Mouse (Mus musculus) retina, embryonic 14.5 days (tissue): Measurements from ENCODE around the gene Lipe.
"Not testable (repeated sequence)": the region's sequence is repeated elsewhere in the genome, so short reads cannot be mapped to it uniquely, and the experiment has no call there.

Experiments used
- DNase-seq: peaks from one replicate; pipeline ENCODE4 v3.0.0-alpha.2; 2015; ENCODE audit warnings: low spot score

Gene Lipe

GRCm38 (mm10) chr7:25398610-25399009 is at the start of gene Lipe:
TSS of gene Lipe (minus strand) at chr7:25398710.
- no peak for DNase-seq

- DNase-seq, result no peak
These were observed 42.3 kb upstream of the Lipe start for GRCm38 (mm10) chr7:25440816-25441153.

- DNase-seq, result no peak
These were observed 41.7 kb upstream of the Lipe start for GRCm38 (mm10) chr7:25439978-25440815.

DNA sequence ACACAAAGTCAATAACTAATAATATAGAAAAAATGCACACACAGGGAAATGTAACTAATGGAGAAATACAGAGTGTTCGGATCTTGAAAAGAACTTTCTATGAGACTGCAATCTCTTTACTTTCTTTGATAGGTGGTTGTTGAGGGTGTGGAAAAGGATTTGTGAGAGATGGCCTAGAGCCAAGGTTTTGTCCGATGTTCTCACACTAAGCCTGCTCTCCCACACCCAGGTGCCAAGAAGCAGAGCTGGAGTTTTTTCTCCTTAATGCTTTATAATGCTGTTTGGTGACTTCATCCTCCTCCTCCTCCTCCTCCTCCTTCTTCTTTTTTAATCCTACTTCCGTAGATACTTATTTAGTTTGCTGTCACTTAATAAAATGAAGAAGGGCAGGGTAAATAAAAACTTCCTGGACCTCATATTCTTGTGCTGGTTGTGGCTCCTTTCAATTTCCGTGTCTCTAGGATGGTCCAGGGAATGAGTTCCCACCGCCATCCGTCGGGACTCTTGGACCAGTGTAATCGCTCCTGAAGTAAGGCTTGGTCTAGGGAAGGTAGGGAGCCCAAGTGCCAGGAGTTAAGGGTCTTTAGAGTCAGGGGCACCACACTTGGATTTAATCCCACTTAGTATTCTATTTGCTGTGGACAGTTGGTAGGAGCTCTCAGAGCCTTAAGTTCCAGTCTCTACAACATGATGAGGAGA is 40.8 kb upstream of the Lipe start:
- no peak for DNase-seq

GRCm38 (mm10) chr7:25436704-25437103 is 38.2 kb upstream of the Lipe start:
- DNase-seq, result no peak

DNA sequence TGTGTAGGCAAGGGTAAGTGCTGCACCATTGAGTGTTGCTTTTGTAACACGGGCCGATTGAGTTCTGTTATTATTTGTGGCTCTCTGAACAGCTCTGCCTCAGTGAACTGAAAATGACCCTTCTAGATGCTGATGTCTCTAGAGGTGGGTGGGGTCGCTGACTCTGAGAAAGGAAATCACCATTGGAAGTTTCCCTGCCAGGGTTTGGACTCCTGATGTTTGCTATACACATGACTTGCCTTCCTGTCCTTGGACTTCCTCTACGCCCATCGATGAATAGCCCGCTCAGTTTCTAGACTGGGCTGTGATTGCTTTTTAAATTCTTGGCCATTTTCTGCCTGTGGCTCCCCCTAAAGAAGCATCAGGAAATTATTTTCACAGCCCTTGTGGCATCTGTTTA is 37.7 kb upstream of the Lipe start:
- no peak for DNase-seq

- DNase-seq, result no peak
These were observed 37.0 kb upstream of the Lipe start for GRCm38 (mm10) chr7:25435546-25435851.

DNA sequence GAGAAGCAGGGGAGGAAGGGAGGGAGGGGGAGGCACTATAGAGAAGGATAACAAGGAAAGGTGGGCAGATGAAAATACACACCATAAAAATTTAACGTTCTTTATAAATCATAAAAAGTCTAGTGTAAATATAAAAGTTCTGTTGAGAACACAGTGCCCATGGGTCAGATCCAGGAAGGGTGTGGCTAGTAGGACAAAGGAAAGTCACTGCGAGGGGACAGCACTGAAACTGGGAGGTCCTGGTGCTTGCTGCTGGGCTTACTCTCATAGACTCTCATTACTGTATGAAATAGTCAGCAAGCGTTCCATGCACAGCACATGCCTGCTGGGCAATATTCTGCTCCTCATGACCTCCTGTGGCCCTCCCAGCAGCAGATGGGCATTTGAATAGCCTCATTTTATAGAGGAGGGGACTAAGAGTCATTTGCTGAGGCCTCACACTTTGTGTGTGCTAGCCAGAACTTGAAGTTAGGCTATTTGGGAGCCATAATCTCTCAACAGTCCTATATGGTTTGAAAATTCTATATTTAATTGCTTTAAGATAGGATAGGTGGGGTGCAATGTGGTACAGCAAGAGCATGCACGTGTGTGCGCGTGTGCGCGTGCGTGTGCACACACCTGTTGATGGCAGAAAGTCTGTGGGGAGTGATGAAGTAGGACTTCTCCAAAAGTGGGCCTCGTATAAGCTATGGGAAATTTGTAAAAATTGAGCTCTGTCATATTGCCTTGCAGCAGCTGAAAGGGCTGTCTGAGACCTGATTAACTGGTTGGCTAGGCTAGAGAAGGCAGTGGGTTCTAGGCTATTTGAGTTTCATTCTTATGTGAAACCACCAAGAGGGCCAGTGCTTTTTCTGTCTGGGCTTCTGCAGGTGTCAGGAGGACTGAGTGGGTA is 36.4 kb upstream of the Lipe start:
- peak; percentile 10 for DNase-seq

DNA sequence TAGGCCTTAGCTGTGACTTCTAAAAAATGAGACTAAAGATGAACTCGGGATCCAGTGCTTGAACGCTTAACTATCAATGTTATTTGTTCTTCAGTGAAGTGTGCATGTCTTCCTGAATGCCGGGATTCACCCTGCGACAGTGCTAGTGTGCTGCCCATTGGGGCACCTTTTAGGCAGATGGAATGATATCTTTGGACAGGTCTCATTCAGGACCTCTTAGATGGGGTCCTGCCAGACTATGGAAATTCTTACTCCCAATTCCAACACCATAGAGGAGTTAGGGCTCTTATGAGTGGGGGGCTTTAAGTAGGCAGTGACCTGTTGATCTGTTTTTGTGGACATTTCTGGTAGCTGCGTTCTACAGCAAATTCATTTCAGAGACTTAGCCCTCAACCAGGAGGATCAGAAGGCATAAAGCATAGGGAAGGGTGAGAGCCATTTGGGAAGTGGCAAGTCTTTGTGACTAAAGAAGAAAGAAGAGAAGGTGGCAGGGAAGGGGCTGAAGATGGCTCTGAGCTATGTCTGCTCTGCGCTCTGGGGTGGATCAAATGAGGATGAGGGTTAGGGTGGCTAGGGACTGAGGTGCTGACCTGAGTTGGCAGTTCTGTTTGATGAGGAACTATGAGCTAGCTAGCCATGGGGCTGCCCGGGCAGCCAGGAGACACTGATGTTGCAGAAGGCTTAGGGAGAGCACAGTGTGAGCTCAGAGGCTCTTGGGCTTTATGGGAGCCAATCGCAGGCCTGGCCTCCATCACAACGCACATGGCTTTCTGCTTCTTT is 35.5 kb upstream of the Lipe start:
- DNase-seq, result no peak

DNA sequence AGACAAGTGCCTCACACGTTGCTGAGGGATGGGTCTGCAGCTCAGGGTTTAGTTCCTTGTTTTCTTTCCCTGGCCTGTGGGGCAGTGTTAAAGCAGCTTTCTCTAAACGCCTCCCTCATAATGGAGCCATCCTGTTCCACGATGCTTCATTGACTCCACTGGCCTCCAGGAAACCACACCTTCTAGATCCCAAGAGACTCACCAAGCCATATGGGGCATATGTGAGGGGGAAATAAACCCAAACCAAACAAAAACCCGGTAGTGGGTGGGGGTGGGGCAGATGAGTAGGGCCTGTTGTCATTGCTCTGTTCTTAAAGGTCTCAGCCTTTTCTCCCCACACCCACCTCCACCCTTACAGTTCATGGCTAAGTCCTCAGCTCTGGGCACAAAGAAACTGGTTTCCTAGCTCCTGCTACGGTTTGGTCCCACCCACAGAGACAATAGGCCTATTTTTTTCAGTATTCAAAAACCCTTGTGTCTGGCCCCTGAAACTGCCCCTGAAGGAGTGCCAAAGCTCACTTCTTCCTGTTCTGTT is 34.6 kb upstream of the Lipe start:
- DNase-seq, result peak; percentile 20

GRCm38 (mm10) chr7:25432381-25432780 is 33.9 kb upstream of the Lipe start:
- no peak for DNase-seq

DNA sequence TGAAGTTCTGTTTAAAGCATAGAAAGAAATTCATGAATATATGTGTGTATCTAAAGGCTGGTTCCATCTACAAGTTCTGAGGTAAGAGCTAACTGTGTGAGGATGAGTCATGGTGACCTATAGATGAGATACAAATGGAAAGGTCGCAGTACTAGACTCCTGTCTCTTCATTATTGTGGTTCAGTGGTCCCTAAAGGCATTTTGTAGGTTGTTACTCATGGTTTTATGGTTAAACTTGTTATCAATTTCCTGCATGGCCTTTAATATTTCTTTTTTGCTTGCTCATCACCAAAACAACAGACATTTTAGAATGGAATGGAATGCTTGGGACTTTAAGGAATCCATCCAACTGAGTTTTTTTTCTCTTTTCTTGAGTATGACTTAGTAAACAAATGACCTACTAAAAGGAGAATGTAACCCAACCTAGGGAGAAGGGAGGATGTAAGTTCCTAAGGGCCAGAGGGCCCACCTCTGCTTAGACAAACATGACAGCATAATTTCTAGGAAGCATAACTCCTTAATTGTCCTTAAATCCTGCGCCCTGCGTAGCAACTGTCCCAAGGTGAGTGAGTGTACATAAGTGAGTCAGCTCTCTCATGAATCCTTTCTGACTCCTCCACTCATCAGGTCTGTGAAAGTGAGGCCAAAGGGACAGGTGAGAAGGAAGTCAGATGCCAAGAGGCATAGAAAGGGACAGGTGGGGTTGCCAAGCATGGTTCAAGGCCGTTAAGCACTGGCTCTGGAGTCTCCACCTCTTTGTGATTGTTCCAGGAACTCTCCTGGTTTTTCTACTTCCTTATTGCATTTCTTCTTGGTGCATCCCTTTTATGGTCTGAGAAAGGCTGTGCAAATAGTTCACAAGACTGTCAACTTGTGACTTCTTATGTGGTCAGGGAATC is 31.6 kb upstream of the Lipe start:
- DNase-seq, result no peak

DNA sequence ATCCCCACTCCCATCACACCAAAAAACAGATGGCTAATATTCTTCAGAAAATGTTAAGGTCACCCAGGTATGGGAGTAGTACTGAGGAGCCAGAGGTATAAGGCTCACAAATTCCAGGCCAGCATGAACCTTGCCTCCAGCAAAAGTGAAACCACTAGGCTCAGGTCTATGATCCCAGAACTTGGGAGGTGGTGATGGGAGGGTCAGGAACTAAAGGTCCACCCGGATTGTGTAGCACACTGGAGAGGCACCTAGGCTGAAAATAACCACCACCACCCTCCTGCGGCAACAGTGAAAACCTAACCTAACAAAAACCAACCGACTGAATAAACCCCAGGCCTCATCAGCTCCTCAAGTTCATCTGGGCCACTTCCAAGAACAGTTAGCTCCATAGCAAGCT is 29.8 kb upstream of the Lipe start:
- DNase-seq, result no peak

DNA sequence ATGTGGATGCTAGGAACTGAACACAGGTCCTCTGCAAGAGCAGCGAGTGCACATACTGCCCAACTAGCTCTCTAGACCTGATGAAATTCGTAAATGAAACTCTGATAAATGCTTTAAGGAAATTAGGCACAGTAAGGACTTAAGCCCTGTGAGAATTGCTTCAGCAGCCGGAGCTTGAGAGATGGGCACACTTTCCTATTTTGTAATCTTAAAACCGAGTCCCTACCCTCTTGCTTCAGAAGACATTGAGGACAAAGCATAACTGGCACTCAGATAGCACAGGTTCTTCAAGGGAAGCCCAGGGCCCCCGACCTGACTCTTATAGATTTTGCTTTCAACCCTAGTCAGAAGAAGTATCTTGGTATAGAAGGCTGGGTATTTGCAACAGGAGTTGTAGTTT is 28.6 kb upstream of the Lipe start:
- no peak for DNase-seq

GRCm38 (mm10) chr7:25426380-25426779 is 27.9 kb upstream of the Lipe start:
- not testable (repeated sequence) for DNase-seq

DNA sequence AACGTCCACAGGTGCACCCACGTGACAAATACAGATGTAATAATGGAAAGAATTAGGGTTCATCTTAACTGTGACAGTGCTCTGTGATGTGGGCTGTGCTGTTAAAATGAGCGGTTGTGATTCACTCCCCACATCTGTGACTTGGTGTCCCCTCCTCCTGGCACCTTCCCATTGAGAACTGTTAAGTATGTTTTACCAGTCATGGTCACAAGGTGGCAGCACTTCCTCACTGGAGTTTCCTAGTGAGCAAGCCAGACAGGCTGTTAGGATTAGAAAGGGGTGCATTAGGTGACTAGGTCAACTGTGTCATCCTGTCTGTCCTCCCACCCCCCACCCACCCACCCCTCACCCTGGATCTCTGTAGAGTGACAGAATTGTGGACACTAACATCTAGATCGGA is 25.9 kb upstream of the Lipe start:
- peak; percentile 94 for DNase-seq

DNA sequence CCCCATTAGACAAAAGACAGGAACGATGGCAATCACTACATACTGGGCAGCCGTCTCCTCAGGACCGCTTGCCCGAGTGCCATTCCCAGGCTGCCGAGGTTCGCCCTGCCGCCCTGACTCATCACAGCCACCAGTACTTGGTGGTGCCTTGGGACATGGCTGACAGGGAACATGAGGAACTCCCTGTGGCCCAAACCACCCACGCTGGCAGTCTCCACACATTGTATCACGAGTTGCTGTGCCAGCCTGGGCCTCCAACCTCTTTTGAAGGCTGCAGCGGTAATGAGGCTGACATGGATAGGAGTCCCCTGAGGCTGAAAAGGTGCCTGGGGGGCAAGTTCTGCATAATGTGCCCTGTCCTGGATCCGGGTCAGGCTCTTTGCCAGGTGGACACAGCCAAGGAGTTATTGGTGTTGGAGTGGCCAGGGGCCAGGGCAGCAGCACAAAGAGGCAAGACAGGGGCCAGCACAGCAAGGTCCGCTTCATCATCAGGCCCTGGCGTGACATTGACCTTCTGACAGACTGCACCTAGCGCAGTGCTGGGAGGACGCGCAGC is 23.9 kb upstream of the Lipe start:
- DNase-seq, result no peak

GRCm38 (mm10) chr7:25419943-25420342 is 21.4 kb upstream of the Lipe start:
- no peak for DNase-seq

DNA sequence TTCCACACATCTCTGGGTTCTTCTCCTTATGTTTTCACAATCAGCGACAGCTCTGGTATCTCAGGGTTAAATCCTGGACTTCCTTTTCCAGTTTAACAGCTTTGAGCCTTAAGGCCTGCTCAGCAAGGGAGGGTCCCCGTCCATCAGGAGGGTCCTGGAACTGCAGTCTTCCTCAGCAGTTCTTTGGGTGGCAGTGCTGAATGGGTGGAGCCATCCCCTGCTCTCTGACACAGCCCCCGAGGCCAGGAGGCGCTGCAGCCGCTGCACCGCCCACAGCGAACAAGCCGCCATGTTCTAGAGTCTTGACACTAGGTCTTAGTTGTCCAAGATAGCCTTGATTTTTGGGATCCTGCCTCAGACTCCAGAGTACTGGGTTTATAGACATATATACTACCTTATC is 21.0 kb upstream of the Lipe start:
- no peak for DNase-seq

- DNase-seq, result peak; percentile 64
These were observed 19.1 kb upstream of the Lipe start for GRCm38 (mm10) chr7:25417597-25417996.
